Mouse (Mus musculus) neural tube, embryonic 13.5 days (tissue): ENCODE results near the gene Olfr523. TPM values are rescaled to one million over a fixed set of nuclear protein-coding genes. Genes with fewer than 3 reads are reported as not detected.

Experiments
- ATAC-seq: fragments of 200-750 bp; cut with Nextera tagmentation; 2 replicates; pipeline ENCODE4 v1.8.0; 2017; ENCODE audit warnings: low read depth, mild to moderate bottlenecking, moderate TSS enrichment, moderate library complexity
- H3K27ac ChIP-seq: fragments of 300-500 bp; sonication (generic); replicated peaks from 2 replicates; pipeline ENCODE4 v1.5.1; 2015; ENCODE audit warnings: moderate library complexity, mild to moderate bottlenecking, inconsistent platforms
- H3K27me3 ChIP-seq: fragments of 300-500 bp; sonication (generic); 2 replicates; pipeline ENCODE4 v1.6.1; 2015; ENCODE audit warnings: mild to moderate bottlenecking, inconsistent platforms
- H3K36me3 ChIP-seq: fragments of 300-500 bp; sonication (generic); 2 replicates; pipeline ENCODE4 v1.6.1; 2015; ENCODE audit warnings: mild to moderate bottlenecking, inconsistent platforms
- H3K4me1 ChIP-seq: fragments of 300-500 bp; sonication (generic); replicated peaks from 2 replicates; pipeline ENCODE4 v1.6.1; 2015; ENCODE audit warnings: inconsistent platforms
- H3K4me2 ChIP-seq: fragments of 300-500 bp; sonication (generic); 2 replicates; pipeline ENCODE4 v1.6.1; 2015; ENCODE audit warnings: inconsistent platforms, mild to moderate bottlenecking, moderate library complexity
- H3K4me3 ChIP-seq: fragments of 300-500 bp; sonication (generic); 2 replicates; pipeline ENCODE4 v1.5.1; 2015; ENCODE audit warnings: mild to moderate bottlenecking, inconsistent platforms
- H3K9ac ChIP-seq: fragments of 300-500 bp; sonication (generic); 2 replicates; pipeline ENCODE4 v1.6.1; 2015; ENCODE audit warnings: moderate library complexity, mild to moderate bottlenecking, inconsistent platforms
- H3K9me3 ChIP-seq: fragments of 300-500 bp; sonication (generic); 2 replicates; pipeline ENCODE4 v1.6.1; 2016; ENCODE audit warnings: inconsistent platforms
- WGBS: fragments of 180-500 bp; shearing (Covaris S2); methylation state at CpG from one replicate; pipeline ENCODE4 v1.1.7; 2015; 5-methylcytosine and 5-hydroxymethylcytosine counted together
- polyA plus RNA-seq: library from polyadenylated mRNA; unstranded; fragments of >200 nt; fragmentation: Nextera tagmentation; extraction: Ambion mirVana; gene quantifications from 2 replicates; pipeline ENCODE4 v1.2.1, GENCODE M21; 2015

Olfr523 gene
- polyA plus RNA-seq, 1 experiment from 2014 or later: not detected

DNA sequence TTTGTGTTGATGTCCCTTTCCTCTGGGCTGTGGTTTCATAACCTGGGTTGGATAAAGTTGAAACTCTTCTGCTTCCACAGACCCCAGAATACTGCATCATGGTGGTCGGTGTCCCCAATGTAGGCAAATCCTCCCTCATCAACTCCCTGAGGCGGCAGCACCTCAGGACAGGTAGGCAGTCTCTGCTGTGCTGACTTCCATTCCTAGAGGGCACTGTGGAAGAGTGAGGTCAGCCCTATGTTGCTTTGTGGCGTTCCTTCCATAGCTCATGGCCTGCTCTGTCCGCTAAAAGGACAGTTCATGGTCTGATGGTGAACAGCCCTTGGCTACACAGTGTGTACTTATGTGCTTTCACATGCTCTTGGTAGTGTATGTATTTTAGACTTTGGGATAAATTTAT, 28.5 kb upstream of the Olfr523 start:
- Histone ChIP-seq H3K27ac (no peak overlapping the region), H3K4me1 (no peaks in the 10 kb centered on the region), H3K4me2 (no peak overlapping the region), H3K9me3 (no peaks in the 10 kb centered on the region), H3K9ac (no peak overlapping the region), H3K27me3 (no peaks in the 10 kb centered on the region), H3K4me3 (no peak overlapping the region), H3K36me3 (peaks cover 9% of the 10 kb centered on the region; the same call in 1 of the 2 replicates)
- no peak for ATAC-seq
- 87% methylated on average over 4 of the region's 4 CpGs for WGBS

DNA sequence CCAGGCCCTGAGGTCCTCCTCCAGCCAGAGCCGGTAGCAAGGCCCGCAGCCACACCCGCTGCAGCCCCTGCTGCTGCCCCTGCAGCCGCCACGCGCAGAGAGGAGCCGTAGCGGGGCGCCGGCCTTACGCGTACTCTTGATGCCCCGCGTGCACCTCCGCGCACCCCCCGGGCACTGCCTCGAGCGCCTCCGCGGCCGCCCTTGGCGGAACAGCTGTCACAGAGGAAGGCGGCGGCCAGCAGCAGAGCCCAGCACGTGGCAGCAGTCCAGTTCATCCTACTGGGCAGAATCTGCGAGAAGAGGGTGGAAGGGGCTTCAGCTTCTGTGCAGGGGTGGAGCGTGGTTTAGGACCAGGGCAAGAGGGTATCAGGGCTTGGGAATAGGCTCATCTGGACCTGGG, 19.6 kb upstream of the Olfr523 start:
- 4% methylated on average over 28 of the region's 28 CpGs for WGBS
- peaks cover 27% of the 10 kb centered on the region for H3K4me1 ChIP-seq
- peak overlapping the region; percentile 75 for H3K9ac ChIP-seq
- peak overlapping the region; percentile 66 for H3K4me2 ChIP-seq
- H3K9me3 ChIP-seq: no peaks in the 10 kb centered on the region
- peaks cover 7% of the 10 kb centered on the region; the same call in 1 of the 2 replicates for H3K36me3 ChIP-seq
- peaks cover 33% of the 10 kb centered on the region for H3K27me3 ChIP-seq
- H3K27ac ChIP-seq: no peak overlapping the region
- peak; percentile 40 for ATAC-seq
- peak overlapping the region; percentile 47 for H3K4me3 ChIP-seq

DNA sequence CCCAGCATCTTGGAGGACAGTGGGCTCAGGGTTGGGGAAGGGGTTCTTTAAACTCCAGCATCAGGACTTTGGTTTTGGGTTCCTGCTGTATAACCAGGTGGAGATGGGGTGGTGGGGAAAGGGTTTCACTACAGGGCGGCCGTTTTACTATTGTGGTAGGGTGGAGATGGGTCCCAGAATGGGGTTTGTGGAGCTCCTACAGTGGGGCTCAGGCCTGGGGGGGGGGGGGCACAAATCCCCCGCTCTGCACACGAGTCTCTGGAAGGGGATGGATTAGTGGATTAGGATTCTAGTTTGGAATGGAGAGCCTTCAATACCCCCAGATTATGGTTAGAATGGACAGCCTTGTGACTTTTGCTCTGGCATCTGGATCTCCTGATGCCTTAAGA, 19.2 kb upstream of the Olfr523 start:
- Histone ChIP-seq H3K9me3 (no peaks in the 10 kb centered on the region), H3K27ac (peak overlapping the region; percentile 78; the same call in 1 of the 2 replicates), H3K36me3 (peaks cover 7% of the 10 kb centered on the region; the same call in 1 of the 2 replicates), H3K4me1 (peaks cover 27% of the 10 kb centered on the region), H3K27me3 (peaks cover 33% of the 10 kb centered on the region), H3K4me3 (peak overlapping the region; percentile 47), H3K9ac (peak overlapping the region; percentile 75), H3K4me2 (peak overlapping the region; percentile 66)
- ATAC-seq: peak; percentile 42
- 26% methylated on average over 4 of the region's 4 CpGs for WGBS

DNA sequence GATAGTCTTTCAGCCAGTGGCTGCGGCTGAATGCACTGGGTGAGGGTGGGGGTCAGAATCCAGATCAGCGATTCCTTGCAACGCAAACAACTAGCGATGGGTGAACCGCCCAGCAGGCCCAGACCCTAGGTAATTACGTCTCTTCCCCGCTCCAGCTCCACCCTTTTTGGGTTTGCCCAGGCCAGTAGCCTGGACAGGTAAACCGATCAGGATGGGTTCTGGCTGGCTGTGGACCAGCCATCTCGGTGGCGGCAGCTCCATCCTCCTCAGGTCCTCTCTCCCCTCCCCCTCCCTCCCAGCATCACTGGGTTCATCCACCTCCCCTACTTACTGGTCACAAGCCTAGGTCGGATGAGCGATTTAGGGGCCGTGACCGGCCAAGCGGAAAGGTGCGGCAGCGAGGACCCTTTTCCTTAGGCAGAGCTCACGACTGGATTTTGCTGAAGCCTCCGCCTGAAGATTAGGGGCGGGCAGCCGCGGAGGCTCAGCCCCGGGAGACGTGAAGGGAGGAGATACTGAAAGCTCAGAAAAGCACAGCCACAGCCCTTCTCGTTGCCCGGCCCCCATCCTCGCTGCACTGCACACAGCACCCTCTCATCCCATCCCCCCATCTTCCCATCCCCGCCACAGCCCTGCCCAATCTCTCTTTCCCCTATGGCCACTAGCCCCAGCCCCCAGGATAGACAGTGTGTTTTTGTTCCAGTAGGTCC, 18.6 kb upstream of the Olfr523 start, which contains the start of gene Sprn:
Gene Sprn (minus strand): TSS at position 660 of the 710 bp plus-strand sequence.
- Histone ChIP-seq H3K27ac (peak within 1 kb of the TSS; percentile 78), H3K27me3 (peaks cover 33% of the 10 kb centered on the region), H3K36me3 (peaks cover 7% of the 10 kb centered on the region; the same call in 1 of the 2 replicates), H3K4me2 (peak within 1 kb of the TSS; percentile 66), H3K4me1 (peaks cover 27% of the 10 kb centered on the region), H3K9ac (peak within 1 kb of the TSS; percentile 75), H3K4me3 (peak within 1 kb of the TSS; percentile 47), H3K9me3 (no peaks in the 10 kb centered on the region)
- ATAC-seq: peak; percentile 78
- WGBS: 2% methylated on average over 28 of the region's 28 CpGs

- no peak for ATAC-seq
- no peak overlapping the region for H3K4me3 ChIP-seq
- WGBS: 80% methylated on average over 3 of the region's 3 CpGs
Observed at GRCm38 (mm10) chr7:140160363-140160762, 12.7 kb upstream of the Olfr523 start.

GRCm38 (mm10) chr7:140164664-140165063, 8.4 kb upstream of the Olfr523 start, which contains the start of gene Olfr522:
TSS of gene Olfr522 (minus strand) at chr7:140164764.
- Histone ChIP-seq H3K27ac (no peak within 1 kb of the TSS), H3K4me2 (no peak within 1 kb of the TSS), H3K9me3 (no peaks in the 10 kb centered on the region), H3K4me3 (no peak within 1 kb of the TSS), H3K4me1 (no peaks in the 10 kb centered on the region), H3K36me3 (no peaks in the 10 kb centered on the region), H3K27me3 (no peaks in the 10 kb centered on the region), H3K9ac (no peak within 1 kb of the TSS)
- WGBS: 73% methylated on average over 7 of the region's 7 CpGs
- ATAC-seq: no peak

More at GRCm38 (mm10) chr7:140160363-140160762, 12.7 kb upstream of the Olfr523 start:
- Histone ChIP-seq H3K27ac (no peak overlapping the region), H3K4me2 (no peak overlapping the region), H3K9ac (no peak overlapping the region), H3K4me1 (no peaks in the 10 kb centered on the region), H3K27me3 (peaks cover under 1% of the 10 kb centered on the region; the same call in 1 of the 2 replicates), H3K9me3 (no peaks in the 10 kb centered on the region), H3K36me3 (no peaks in the 10 kb centered on the region)

- H3K9ac ChIP-seq: no peak overlapping the region
- H3K27me3 ChIP-seq: no peaks in the 10 kb centered on the region
- WGBS: 78% methylated on average over 1 of the region's 1 CpGs
- no peak overlapping the region for H3K27ac ChIP-seq
- no peak overlapping the region for H3K4me2 ChIP-seq
- ATAC-seq: no peak
- no peaks in the 10 kb centered on the region for H3K4me1 ChIP-seq
- no peaks in the 10 kb centered on the region for H3K9me3 ChIP-seq
- H3K36me3 ChIP-seq: no peaks in the 10 kb centered on the region
- no peak overlapping the region for H3K4me3 ChIP-seq
Observed at GRCm38 (mm10) chr7:140167950-140168349, 5.1 kb upstream of the Olfr523 start.

GRCm38 (mm10) chr7:140169386-140169785, 3.6 kb upstream of the Olfr523 start:
- no peaks in the 10 kb centered on the region for H3K4me1 ChIP-seq
- ATAC-seq: no peak
- H3K9me3 ChIP-seq: no peaks in the 10 kb centered on the region
- H3K4me2 ChIP-seq: no peak overlapping the region
- H3K4me3 ChIP-seq: no peak overlapping the region
- no peak overlapping the region for H3K9ac ChIP-seq
- no peak overlapping the region for H3K27ac ChIP-seq
- no peaks in the 10 kb centered on the region for H3K36me3 ChIP-seq
- WGBS: 84% methylated on average over 4 of the region's 4 CpGs
- no peaks in the 10 kb centered on the region for H3K27me3 ChIP-seq

- no peaks in the 10 kb centered on the region for H3K27me3 ChIP-seq
- no peaks in the 10 kb centered on the region for H3K9me3 ChIP-seq
- no peak overlapping the region for H3K27ac ChIP-seq
- 95% methylated on average over 3 of the region's 3 CpGs for WGBS
- H3K9ac ChIP-seq: no peak overlapping the region
- no peaks in the 10 kb centered on the region for H3K36me3 ChIP-seq
- H3K4me3 ChIP-seq: no peak overlapping the region
- ATAC-seq: no peak
- H3K4me2 ChIP-seq: no peak overlapping the region
- no peaks in the 10 kb centered on the region for H3K4me1 ChIP-seq
Observed at GRCm38 (mm10) chr7:140170863-140171262, 2.2 kb upstream of the Olfr523 start.

GRCm38 (mm10) chr7:140179176-140179575, 6.2 kb downstream of the Olfr523 start:
- H3K4me1 ChIP-seq: no peaks in the 10 kb centered on the region
- no peak overlapping the region for H3K4me2 ChIP-seq
- H3K9ac ChIP-seq: no peak overlapping the region
- 77% methylated on average over 2 of the region's 2 CpGs for WGBS
- H3K9me3 ChIP-seq: no peaks in the 10 kb centered on the region
- no peak overlapping the region for H3K4me3 ChIP-seq
- H3K27me3 ChIP-seq: no peaks in the 10 kb centered on the region
- ATAC-seq: no peak
- no peaks in the 10 kb centered on the region for H3K36me3 ChIP-seq
- no peak overlapping the region for H3K27ac ChIP-seq

GRCm38 (mm10) chr7:140180692-140181091, 7.7 kb downstream of the Olfr523 start:
- H3K9me3 ChIP-seq: no peaks in the 10 kb centered on the region
- H3K27ac ChIP-seq: no peak overlapping the region
- no peak overlapping the region for H3K9ac ChIP-seq
- no peak overlapping the region for H3K4me2 ChIP-seq
- no peak for ATAC-seq
- H3K4me1 ChIP-seq: no peaks in the 10 kb centered on the region
- WGBS: 91% methylated on average over 2 of the region's 2 CpGs
- no peak overlapping the region for H3K4me3 ChIP-seq
- H3K27me3 ChIP-seq: no peaks in the 10 kb centered on the region
- H3K36me3 ChIP-seq: no peaks in the 10 kb centered on the region

GRCm38 (mm10) chr7:140184206-140184605, 11.2 kb downstream of the Olfr523 start:
- Histone ChIP-seq H3K36me3 (no peaks in the 10 kb centered on the region), H3K27me3 (no peaks in the 10 kb centered on the region), H3K4me2 (no peak overlapping the region), H3K9me3 (no peaks in the 10 kb centered on the region), H3K4me3 (no peak overlapping the region), H3K9ac (no peak overlapping the region), H3K4me1 (no peaks in the 10 kb centered on the region), H3K27ac (no peak overlapping the region)
- no peak for ATAC-seq
- 88% methylated on average over 4 of the region's 4 CpGs for WGBS
